Mouse (Mus musculus) ovary, postnatal 36 days (tissue): ENCODE data around the gene Tspyl4.
"Not testable (repeated sequence)": the region's sequence is repeated elsewhere in the genome, so short reads cannot be mapped to it uniquely, and the experiment has no call there.

Source experiments
- DNase-seq: peaks from one replicate; pipeline ENCODE4 v3.0.0; 2022; ENCODE audit warnings: low spot score, mixed read lengths

The Tspyl4 gene

GRCm38 (mm10) chr10:34297299-34297979 lies at the start of gene Tspyl4:
Gene Tspyl4 (plus strand): TSS chr10:34297442.
- peak; percentile 83 for DNase-seq

GRCm38 (mm10) chr10:34247757-34248156 lies 49.5 kb upstream of the Tspyl4 start:
- DNase-seq: no peak

DNA sequence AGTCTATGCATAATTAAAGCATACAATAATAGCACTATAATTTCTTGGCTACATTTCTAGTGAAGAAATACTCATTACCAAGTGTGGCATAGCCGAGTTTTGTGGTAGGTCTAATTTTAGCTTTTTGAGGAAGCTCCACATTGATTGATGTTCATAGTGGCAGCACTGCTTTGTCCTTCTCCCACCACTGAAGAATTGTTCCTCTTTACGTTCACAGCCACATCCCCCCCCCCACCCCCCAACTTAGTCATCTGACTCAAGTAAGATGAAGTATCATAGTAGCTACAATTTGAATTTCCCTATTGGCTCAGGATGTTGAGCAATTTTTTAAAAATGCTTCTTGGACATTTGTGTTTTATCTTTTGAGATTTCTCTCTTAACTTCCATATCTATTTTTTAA lies 47.6 kb upstream of the Tspyl4 start:
- DNase-seq: no peak

DNA sequence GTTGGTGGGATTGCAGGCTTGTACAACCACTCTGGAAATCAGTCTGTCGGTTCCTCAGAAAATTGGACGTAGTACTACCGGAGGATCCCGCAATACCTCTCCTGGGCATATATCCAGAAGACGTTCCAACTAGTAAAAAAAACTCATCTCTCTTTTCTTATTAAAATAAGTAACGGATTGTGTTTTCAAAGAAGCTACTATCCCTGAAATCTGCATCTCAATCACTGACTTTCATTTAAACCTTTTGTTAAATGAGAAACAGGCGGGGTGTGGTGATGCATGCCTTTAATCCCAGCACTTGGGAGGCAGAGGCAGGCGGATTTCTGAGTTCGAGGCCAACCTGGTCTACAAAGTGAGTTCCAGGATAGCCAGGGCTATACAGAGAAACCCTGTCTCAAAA lies 44.4 kb upstream of the Tspyl4 start:
- DNase-seq: not testable (repeated sequence)

DNA sequence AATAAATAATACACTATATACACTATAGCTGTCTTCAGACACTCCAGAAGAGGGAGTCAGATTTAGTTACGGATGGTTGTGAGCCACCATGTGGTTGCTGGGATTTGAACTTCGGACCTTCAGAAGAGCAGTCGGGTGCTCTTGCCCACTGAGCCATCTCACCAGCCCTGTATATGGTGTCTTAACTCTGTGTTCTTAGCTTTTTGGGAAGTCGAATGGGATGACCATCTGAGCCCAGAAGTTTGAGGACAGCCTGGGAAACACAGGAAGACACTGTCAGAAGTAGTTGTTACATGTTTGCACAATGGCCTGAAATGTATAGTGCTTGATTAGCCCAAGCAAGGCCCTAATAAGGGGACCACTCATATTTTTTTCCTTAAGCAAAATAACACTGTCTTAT lies 32.1 kb upstream of the Tspyl4 start:
- DNase-seq: no peak

GRCm38 (mm10) chr10:34267312-34268070 lies 29.8 kb upstream of the Tspyl4 start:
- no peak for DNase-seq

DNA sequence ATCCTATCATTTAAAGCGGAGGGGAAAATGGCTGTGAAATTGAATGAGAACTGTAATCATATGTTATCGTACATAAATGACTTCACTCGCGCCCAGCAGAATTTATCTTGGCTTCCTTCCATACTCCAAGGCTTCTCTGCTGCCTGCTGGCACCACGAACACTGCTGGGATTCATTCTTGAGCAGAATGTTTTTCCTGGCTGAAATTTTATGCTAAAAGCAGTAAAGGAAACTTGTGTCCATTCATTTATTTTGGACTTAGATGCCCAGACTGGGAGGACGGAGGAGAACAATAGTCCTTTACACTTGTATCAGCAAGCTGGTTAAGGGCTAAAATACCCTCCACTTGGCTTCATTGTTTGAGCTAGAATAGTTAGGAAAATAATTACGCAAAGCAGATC lies 25.6 kb upstream of the Tspyl4 start:
- DNase-seq: no peak

DNA sequence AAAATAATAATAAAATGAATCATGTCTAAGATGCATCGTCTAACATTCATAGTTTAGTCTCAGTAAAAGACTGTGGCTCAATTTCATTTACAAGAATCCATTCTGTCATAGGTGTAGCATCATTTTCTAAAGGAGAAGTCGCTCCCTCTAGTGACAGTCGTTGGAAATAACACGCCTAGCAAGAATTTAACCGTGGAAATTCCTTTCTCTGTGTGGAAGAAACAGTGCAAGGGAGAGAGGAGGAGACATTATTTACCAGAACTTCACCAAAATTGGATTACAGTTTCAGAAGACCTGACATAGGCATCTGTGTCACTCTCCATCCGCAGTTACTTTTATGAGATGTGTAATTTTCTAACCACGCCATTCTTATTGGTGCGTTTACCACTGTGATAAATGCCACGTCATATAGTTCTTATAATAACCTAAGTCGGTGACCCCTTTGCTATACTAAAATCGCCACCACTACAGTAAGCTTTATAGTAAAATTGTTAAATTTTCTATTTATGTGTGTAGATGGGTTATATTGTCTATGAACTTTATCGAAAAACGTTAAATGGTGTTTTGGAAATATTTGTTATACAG lies 16.6 kb upstream of the Tspyl4 start:
- no peak for DNase-seq

GRCm38 (mm10) chr10:34281211-34281961 lies 15.9 kb upstream of the Tspyl4 start:
- no peak for DNase-seq

DNA sequence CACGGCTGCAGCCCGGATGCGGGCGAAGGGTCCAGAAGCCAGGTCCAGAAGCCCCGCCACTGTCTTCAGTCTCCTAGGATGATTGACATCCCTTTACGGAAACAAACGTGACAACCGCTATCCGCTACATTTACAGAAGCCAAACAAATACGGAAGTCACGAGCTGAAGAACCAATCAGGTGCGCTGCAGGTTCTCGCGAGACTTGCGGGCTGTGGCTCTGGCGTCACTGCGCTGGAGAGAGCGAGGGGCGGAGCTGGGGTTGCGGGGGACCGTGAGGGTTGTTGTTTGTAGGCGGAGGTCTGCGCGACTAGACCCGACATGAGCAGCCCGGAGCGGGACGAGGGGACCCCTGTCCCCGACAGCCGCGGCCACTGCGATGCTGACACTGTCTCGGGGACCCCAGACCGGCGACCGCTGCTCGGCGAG lies 15.3 kb upstream of the Tspyl4 start, which contains the start of gene Tspyl1:
Tspyl1 (plus strand) TSS at position 229 of the 427 bp plus-strand sequence.
- DNase-seq: peak; percentile 96

- DNase-seq: peak; percentile 58
Observed at GRCm38 (mm10) chr10:34282420-34283238, 14.6 kb upstream of the Tspyl4 start.

- DNase-seq: no peak
Observed at GRCm38 (mm10) chr10:34296911-34297298, 337 bp upstream of the Tspyl4 start.

- DNase-seq: no peak
Observed at GRCm38 (mm10) chr10:34297980-34298753, 925 bp downstream of the Tspyl4 start.

- DNase-seq: no peak
Observed at GRCm38 (mm10) chr10:34300368-34300767, 3.1 kb downstream of the Tspyl4 start.

DNA sequence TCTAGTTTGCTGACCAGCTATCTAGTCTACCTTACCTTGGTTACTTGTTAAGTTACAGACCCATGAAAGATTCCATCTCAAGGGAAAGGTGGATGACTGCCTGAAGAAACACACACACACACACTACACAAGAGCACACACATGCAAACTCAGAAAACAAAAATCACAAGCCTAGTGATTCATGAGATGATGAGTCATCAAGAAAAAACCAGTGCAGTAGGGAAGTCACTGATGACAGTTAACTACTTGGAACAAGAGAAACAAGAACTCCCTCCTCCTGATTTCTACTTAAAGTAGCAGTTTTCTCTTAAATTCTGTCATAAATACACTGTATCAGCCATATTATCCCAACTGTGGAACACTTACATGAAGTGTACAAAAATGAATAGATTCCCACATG lies 9.8 kb downstream of the Tspyl4 start:
- DNase-seq: no peak

GRCm38 (mm10) chr10:34309915-34310685 lies 12.9 kb downstream of the Tspyl4 start:
- no peak for DNase-seq

DNA sequence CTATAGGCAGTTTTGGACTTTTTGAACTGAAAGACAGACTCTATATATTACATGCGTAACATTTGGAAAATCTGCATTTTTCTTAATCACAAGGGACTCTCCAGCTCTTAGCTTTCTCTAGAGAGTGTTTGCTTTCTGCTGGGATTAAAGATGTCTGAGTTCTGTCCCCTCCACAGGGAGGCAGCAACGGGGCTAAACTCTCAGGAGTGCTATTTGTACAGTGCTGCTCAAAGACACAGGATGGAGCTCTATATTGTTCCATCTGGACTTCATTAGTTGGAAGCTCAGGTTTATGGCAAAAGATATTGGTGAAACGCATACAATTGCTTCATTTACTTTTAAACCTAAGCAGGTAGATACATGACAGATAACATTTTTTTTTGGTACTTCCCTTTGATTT lies 15.3 kb downstream of the Tspyl4 start:
- DNase-seq: no peak

- DNase-seq: peak; percentile 39
Observed at GRCm38 (mm10) chr10:34316571-34317216, 19.5 kb downstream of the Tspyl4 start.

GRCm38 (mm10) chr10:34317217-34317606 lies 20.0 kb downstream of the Tspyl4 start:
- DNase-seq: no peak
